ENCODE assay signal across 7 mouse cellular contexts in the genomic region with DNA sequence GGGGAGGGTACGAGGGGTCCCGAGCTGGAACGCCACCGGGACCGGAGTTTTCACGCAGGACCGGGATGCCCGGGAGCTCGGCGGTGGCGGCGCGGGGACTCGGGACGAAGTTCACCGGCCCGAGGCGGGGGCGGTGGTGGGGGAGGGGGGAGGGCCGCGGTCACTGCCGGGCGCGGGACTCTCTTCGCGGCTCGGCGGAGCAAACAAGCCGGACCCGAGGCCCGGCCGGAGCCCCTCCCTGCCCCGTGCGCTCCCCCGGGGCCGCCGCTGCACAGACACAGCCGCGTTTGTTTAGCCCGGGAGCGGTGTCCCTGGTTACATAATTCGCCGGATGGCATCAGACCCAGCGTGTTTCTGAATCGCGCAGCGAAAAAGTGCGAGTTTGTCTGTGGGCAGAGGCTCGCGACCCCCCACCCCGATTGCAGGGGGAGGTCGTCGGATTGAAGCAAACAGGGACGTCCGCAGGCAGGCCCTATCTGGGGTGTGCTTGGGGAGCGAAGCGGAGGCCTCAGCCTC. TPM values are rescaled to one million over a fixed set of nuclear protein-coding genes. Genes with fewer than 3 reads are reported as not detected.
DNase-seq lines count a peak whose midpoint lies in the region; ATAC-seq and TF ChIP-seq lines count a peak whose summit lies in the region.

No protein-coding gene starts in this region.

- H3K4me3 ChIP-seq in ES-E14 (ENCODE audit: insufficient read depth in 1 of 2, low read depth in 1 of 2, low read length in 2 of 2, poor library complexity in 1 of 2, severe bottlenecking in 1 of 2), result peak overlapping the region; percentile 92 to 98
- H3K4me3 ChIP-seq in embryonic facial prominence, embryonic 15.5 days (replicated peaks), result peak overlapping the region; percentile 87
- peak overlapping the region; percentile 99 for H3K4me3 ChIP-seq in hindbrain, embryonic 10.5 days
- peak overlapping the region; percentile 99 for H3K4me3 ChIP-seq in midbrain, embryonic 10.5 days
- peak overlapping the region; percentile 90 for H3K4me3 ChIP-seq in stomach, embryonic 15.5 days (replicated peaks)

- DNase-seq in ES-E14 (ENCODE audit: low read depth, low spot score), result no peak
- peak; percentile 55 for DNase-seq in adrenal gland, adult 8-10 months
- peak; percentile 65 for DNase-seq in hindbrain, embryonic 10.5 days (ENCODE audit: low spot score)
- peak; percentile 50 to 62 for DNase-seq in left cerebral cortex, postnatal 14 days (ENCODE audit: low spot score in 2 of 2)
- peak; percentile 68 for DNase-seq in midbrain, embryonic 10.5 days (ENCODE audit: low spot score)

- no peaks in the 10 kb centered on the region; the same call in 1 of the 2 replicates for H3K36me3 ChIP-seq in ES-E14 (ENCODE audit: control insufficient read depth, insufficient read depth, low read length, poor library complexity, severe bottlenecking)
- H3K36me3 ChIP-seq in embryonic facial prominence, embryonic 15.5 days, result no peaks in the 10 kb centered on the region
- peaks cover under 1% of the 10 kb centered on the region; the same call in 1 of the 2 replicates for H3K36me3 ChIP-seq in hindbrain, embryonic 10.5 days
- no peaks in the 10 kb centered on the region; the same call in none of the 2 replicates for H3K36me3 ChIP-seq in midbrain, embryonic 10.5 days
- H3K36me3 ChIP-seq in stomach, embryonic 15.5 days, result no peaks in the 10 kb centered on the region

- H3K27ac ChIP-seq in ES-E14 (ENCODE audit: insufficient read depth, low read depth, low read length, poor library complexity, severe bottlenecking), result peak overlapping the region; percentile 96; the same call in 1 of the 2 replicates
- peak overlapping the region; percentile 100 for H3K27ac ChIP-seq in embryonic facial prominence, embryonic 15.5 days (replicated peaks)
- peak overlapping the region; percentile 99 for H3K27ac ChIP-seq in hindbrain, embryonic 10.5 days
- H3K27ac ChIP-seq in midbrain, embryonic 10.5 days (replicated peaks), result peak overlapping the region; percentile 98
- H3K27ac ChIP-seq in stomach, embryonic 15.5 days, result peak overlapping the region; percentile 100

- WGBS in embryonic facial prominence, embryonic 15.5 days, result 2% methylated on average over 38 of the region's 57 CpGs
- WGBS in hindbrain, embryonic 10.5 days, result under 1% methylated on average over 55 of the region's 57 CpGs
- WGBS in midbrain, embryonic 10.5 days, result 0% methylated on average over 57 of the region's 57 CpGs
- WGBS in stomach, embryonic 15.5 days, result under 1% methylated on average over 48 of the region's 57 CpGs

- H3K4me2 ChIP-seq in embryonic facial prominence, embryonic 15.5 days (replicated peaks), result peak overlapping the region; percentile 72
- peak overlapping the region; percentile 77 for H3K4me2 ChIP-seq in stomach, embryonic 15.5 days

- H3K9ac ChIP-seq in ES-E14 (ENCODE audit: insufficient read depth, low read depth, low read length, poor library complexity, severe bottlenecking), result peak overlapping the region; percentile 84
- peak overlapping the region; percentile 99 for H3K9ac ChIP-seq in embryonic facial prominence, embryonic 15.5 days
- H3K9ac ChIP-seq in stomach, embryonic 15.5 days, result peak overlapping the region; percentile 96

- in situ Hi-C loops in ES-E14 (cut with MboI; ENCODE audit: low sequenced_read_pairs in 2 of 2, unreplicated experiment in 2 of 2), result no loop called here

- H3K27me3 ChIP-seq in embryonic facial prominence, embryonic 15.5 days, result no peaks in the 10 kb centered on the region
- peaks cover 13% of the 10 kb centered on the region for H3K27me3 ChIP-seq in hindbrain, embryonic 10.5 days (ENCODE audit: insufficient read depth, poor library complexity, severe bottlenecking)
- peaks cover 17% of the 10 kb centered on the region for H3K27me3 ChIP-seq in midbrain, embryonic 10.5 days (ENCODE audit: low read depth, poor library complexity, severe bottlenecking)
- H3K27me3 ChIP-seq in stomach, embryonic 15.5 days (replicated peaks), result no peaks in the 10 kb centered on the region

- H3K9me3 ChIP-seq in ES-E14 (ENCODE audit: control insufficient read depth, insufficient read depth, low read depth, low read length), result no peaks in the 10 kb centered on the region
- no peaks in the 10 kb centered on the region for H3K9me3 ChIP-seq in embryonic facial prominence, embryonic 15.5 days (replicated peaks)
- no peaks in the 10 kb centered on the region for H3K9me3 ChIP-seq in hindbrain, embryonic 10.5 days
- no peaks in the 10 kb centered on the region for H3K9me3 ChIP-seq in midbrain, embryonic 10.5 days (replicated peaks)
- H3K9me3 ChIP-seq in stomach, embryonic 15.5 days, result no peaks in the 10 kb centered on the region

- no peak for ATAC-seq in embryonic facial prominence, embryonic 15.5 days (ENCODE audit: insufficient number of reproducible peaks, low FRiP score, low TSS enrichment, low read depth)
- no peak for ATAC-seq in stomach, embryonic 15.5 days (ENCODE audit: insufficient read depth, low FRiP score, low read depth)

- H3K4me1 ChIP-seq in ES-E14 (ENCODE audit: control insufficient read depth in 2 of 2, insufficient read depth in 2 of 2, low read length in 2 of 2, poor library complexity in 1 of 2), result peaks cover 9 to 40% of the 10 kb centered on the region in 2 experiments
- H3K4me1 ChIP-seq in embryonic facial prominence, embryonic 15.5 days, result peaks cover 51% of the 10 kb centered on the region
- peaks cover 75% of the 10 kb centered on the region for H3K4me1 ChIP-seq in hindbrain, embryonic 10.5 days (replicated peaks)
- peaks cover 69% of the 10 kb centered on the region for H3K4me1 ChIP-seq in midbrain, embryonic 10.5 days
- H3K4me1 ChIP-seq in stomach, embryonic 15.5 days, result peaks cover 56% of the 10 kb centered on the region

- intact Hi-C loops in left cerebral cortex, postnatal 14 days (cut with DNase I), result loop anchor here (2.0 kb wide), 2 partner anchors 17 to 51 kb away; no protein-coding TSS in a partner anchor

TF ChIP-seq in ES-E14, 5 proteins besides CTCF, POLR2A, EP300 and RAD21:
- TF ChIP-seq HCFC1 (IDR thresholded peaks at IDR 0.05; ENCODE audit: borderline replicate concordance, insufficient read depth, low read length), result no peak
- no peak for TF ChIP-seq CHD2 (IDR thresholded peaks at IDR 0.05; ENCODE audit: low read depth, low read length)
- TF ChIP-seq ZC3H11A (IDR thresholded peaks at IDR 0.05; ENCODE audit: borderline replicate concordance, low read depth, low read length), result no peak
- no peak for TF ChIP-seq ZNF384 (IDR thresholded peaks at IDR 0.05; ENCODE audit: low read depth, low read length)
- TF ChIP-seq MAFK (IDR thresholded peaks at IDR 0.05; ENCODE audit: insufficient read depth, low read depth, low read length), result no peak
TF ChIP-seq in ES-E14: peak in this region for 0.

RNA-seq across cellular contexts. Expression of gene Ctdsp2, which starts 1.2 kb away (rescaled TPM):
- total RNA-seq in ES-E14 (2012; rRNA removed), result 28.5 and 38.1 TPM in 2 replicates
- total RNA-seq in adrenal gland, adult 8-10 months (2022), result 100 to 1,000 TPM; 140 to 170 (median 157) TPM
- 92.5 and 93.9 TPM in 2 replicates for polyA plus RNA-seq in embryonic facial prominence, embryonic 15.5 days (2015; fragmentation: Nextera tagmentation; extraction: Ambion mirVana)
- polyA plus RNA-seq in hindbrain, embryonic 10.5 days (2016; fragmentation: Nextera tagmentation; extraction: Ambion mirVana), result 33.5 and 36.5 TPM in 2 replicates
- total RNA-seq in left cerebral cortex, postnatal 14 days (2021), result 10 to 100 TPM; 69.6 to 75.1 TPM
- polyA plus RNA-seq in midbrain, embryonic 10.5 days (2016; fragmentation: Nextera tagmentation; extraction: Ambion mirVana), result 36.8 and 39.3 TPM in 2 replicates
- polyA plus RNA-seq in stomach, embryonic 15.5 days (2015; fragmentation: Nextera tagmentation; extraction: Ambion mirVana), result 57.0 and 63.2 TPM in 2 replicates

RNA-seq across cellular contexts. Expression of gene Avil, which starts 20.8 kb away (rescaled TPM):
- total RNA-seq in ES-E14 (2012; rRNA removed), result 0.18 and 0.32 TPM in 2 replicates
- 1 to 10 TPM; 1.6 to 2.4 (median 2.0) TPM for total RNA-seq in adrenal gland, adult 8-10 months (2022)
- 1.6 and 1.8 TPM in 2 replicates for polyA plus RNA-seq in embryonic facial prominence, embryonic 15.5 days (2015; fragmentation: Nextera tagmentation; extraction: Ambion mirVana)
- polyA plus RNA-seq in hindbrain, embryonic 10.5 days (2016; fragmentation: Nextera tagmentation; extraction: Ambion mirVana), result 0.63 and 1.6 TPM in 2 replicates
- total RNA-seq in left cerebral cortex, postnatal 14 days (2021), result under 1 TPM; 0.29 to 0.40 TPM
- polyA plus RNA-seq in midbrain, embryonic 10.5 days (2016; fragmentation: Nextera tagmentation; extraction: Ambion mirVana), result 0.36 and 2.2 TPM in 2 replicates
- 0.52 and 0.60 TPM in 2 replicates for polyA plus RNA-seq in stomach, embryonic 15.5 days (2015; fragmentation: Nextera tagmentation; extraction: Ambion mirVana)

RNA-seq across cellular contexts. Expression of gene Tsfm, which starts 50.9 kb away (rescaled TPM):
- 52.8 and 60.9 TPM in 2 replicates for total RNA-seq in ES-E14 (2012; rRNA removed)
- 10 to 100 TPM; 67.1 to 71.5 (median 68.1) TPM for total RNA-seq in adrenal gland, adult 8-10 months (2022)
- polyA plus RNA-seq in embryonic facial prominence, embryonic 15.5 days (2015; fragmentation: Nextera tagmentation; extraction: Ambion mirVana), result 68.8 and 75.4 TPM in 2 replicates
- 91.4 and 97.4 TPM in 2 replicates for polyA plus RNA-seq in hindbrain, embryonic 10.5 days (2016; fragmentation: Nextera tagmentation; extraction: Ambion mirVana)
- total RNA-seq in left cerebral cortex, postnatal 14 days (2021), result 10 to 100 TPM; 27.7 to 28.2 TPM
- 101 and 107 TPM in 2 replicates for polyA plus RNA-seq in midbrain, embryonic 10.5 days (2016; fragmentation: Nextera tagmentation; extraction: Ambion mirVana)
- 79.9 and 85.2 TPM in 2 replicates for polyA plus RNA-seq in stomach, embryonic 15.5 days (2015; fragmentation: Nextera tagmentation; extraction: Ambion mirVana)
